Mouse (Mus musculus): ENCODE data around the gene Atf4. TPM values are rescaled to one million over a fixed set of nuclear protein-coding genes. Genes with fewer than 3 reads are reported as not detected.

Atf4 gene
- polyA plus RNA-seq, 1 experiment = 122 TPM

- TF ChIP-seq CTCF (IDR thresholded peaks at IDR 0.05; ENCODE audit: low read depth, low read length) = no peak
- TF ChIP-seq POLR2A (IDR thresholded peaks at IDR 0.05; ENCODE audit: borderline replicate concordance, low read depth, low read length) = no peak
- Histone ChIP-seq H3K4me3 (ENCODE audit: insufficient read depth, low read length) (no peak overlapping the region), H3K27ac (ENCODE audit: insufficient read depth, low read depth, low read length) (no peak overlapping the region)
Measured at GRCm38 (mm10) chr15:80221031-80221430, 34.0 kb upstream of the Atf4 start.

GRCm38 (mm10) chr15:80223751-80224150 is 31.2 kb upstream of the Atf4 start:
- TF ChIP-seq CTCF (IDR thresholded peaks at IDR 0.05; ENCODE audit: low read depth, low read length) = no peak
- TF ChIP-seq POLR2A (IDR thresholded peaks at IDR 0.05; ENCODE audit: borderline replicate concordance, low read depth, low read length) = no peak
- Histone ChIP-seq H3K4me3 (ENCODE audit: insufficient read depth, low read length) (no peak overlapping the region), H3K27ac (ENCODE audit: insufficient read depth, low read depth, low read length) (no peak overlapping the region), H3K4me1 (ENCODE audit: control insufficient read depth, insufficient read depth, low read length) (peaks cover 28% of the 10 kb centered on the region)

More at GRCm38 (mm10) chr15:80221031-80221430, 34.0 kb upstream of the Atf4 start:
- peaks cover 51% of the 10 kb centered on the region for H3K4me1 ChIP-seq (ENCODE audit: control insufficient read depth, insufficient read depth, low read length)

- peaks cover 20% of the 10 kb centered on the region for H3K4me1 ChIP-seq (ENCODE audit: control insufficient read depth, insufficient read depth, low read length)
- no peak for TF ChIP-seq POLR2A (IDR thresholded peaks at IDR 0.05; ENCODE audit: borderline replicate concordance, low read depth, low read length)
- peak; percentile 94 for TF ChIP-seq CTCF (IDR thresholded peaks at IDR 0.05; ENCODE audit: low read depth, low read length)
- no peak overlapping the region for H3K4me3 ChIP-seq (ENCODE audit: insufficient read depth, low read length)
- H3K27ac ChIP-seq (ENCODE audit: insufficient read depth, low read depth, low read length) = no peak overlapping the region
Measured at GRCm38 (mm10) chr15:80225208-80225607, 29.8 kb upstream of the Atf4 start.

GRCm38 (mm10) chr15:80225796-80226195 is 29.2 kb upstream of the Atf4 start:
- TF ChIP-seq CTCF (IDR thresholded peaks at IDR 0.05; ENCODE audit: low read depth, low read length) (no peak), POLR2A (IDR thresholded peaks at IDR 0.05; ENCODE audit: borderline replicate concordance, low read depth, low read length) (no peak)
- no peak overlapping the region for H3K4me3 ChIP-seq (ENCODE audit: insufficient read depth, low read length)
- H3K4me1 ChIP-seq (ENCODE audit: control insufficient read depth, insufficient read depth, low read length) = peaks cover 16% of the 10 kb centered on the region
- no peak overlapping the region for H3K27ac ChIP-seq (ENCODE audit: insufficient read depth, low read depth, low read length)

- H3K27ac ChIP-seq (ENCODE audit: insufficient read depth, low read depth, low read length) = no peak overlapping the region
- H3K4me3 ChIP-seq (ENCODE audit: insufficient read depth, low read length) = no peak overlapping the region
- no peak for TF ChIP-seq CTCF (IDR thresholded peaks at IDR 0.05; ENCODE audit: low read depth, low read length)
- TF ChIP-seq POLR2A (IDR thresholded peaks at IDR 0.05; ENCODE audit: borderline replicate concordance, low read depth, low read length) = no peak
- peaks cover 11% of the 10 kb centered on the region for H3K4me1 ChIP-seq (ENCODE audit: control insufficient read depth, insufficient read depth, low read length)
Measured at GRCm38 (mm10) chr15:80228071-80228800, 26.7 kb upstream of the Atf4 start.

- Histone ChIP-seq H3K27ac (ENCODE audit: insufficient read depth, low read depth, low read length) (no peak overlapping the region), H3K4me3 (ENCODE audit: insufficient read depth, low read length) (no peak overlapping the region), H3K4me1 (ENCODE audit: control insufficient read depth, insufficient read depth, low read length) (peaks cover 6% of the 10 kb centered on the region)
- TF ChIP-seq CTCF (IDR thresholded peaks at IDR 0.05; ENCODE audit: low read depth, low read length) = no peak
- TF ChIP-seq POLR2A (IDR thresholded peaks at IDR 0.05; ENCODE audit: borderline replicate concordance, low read depth, low read length) = no peak
Measured at GRCm38 (mm10) chr15:80232331-80232730, 22.7 kb upstream of the Atf4 start.

- Histone ChIP-seq H3K4me1 (ENCODE audit: control insufficient read depth, insufficient read depth, low read length) (peaks cover 6% of the 10 kb centered on the region), H3K27ac (ENCODE audit: insufficient read depth, low read depth, low read length) (no peak overlapping the region), H3K4me3 (ENCODE audit: insufficient read depth, low read length) (no peak overlapping the region)
- TF ChIP-seq POLR2A (IDR thresholded peaks at IDR 0.05; ENCODE audit: borderline replicate concordance, low read depth, low read length) = no peak
- TF ChIP-seq CTCF (IDR thresholded peaks at IDR 0.05; ENCODE audit: low read depth, low read length) = no peak
Measured at GRCm38 (mm10) chr15:80233053-80233452, 21.9 kb upstream of the Atf4 start.

GRCm38 (mm10) chr15:80233733-80234509 is 21.1 kb upstream of the Atf4 start, which contains the start of gene Mief1:
TSS of gene Mief1 (plus strand) at chr15:80234018.
- TF ChIP-seq CTCF (IDR thresholded peaks at IDR 0.05; ENCODE audit: low read depth, low read length) (no peak), POLR2A (IDR thresholded peaks at IDR 0.05; ENCODE audit: borderline replicate concordance, low read depth, low read length) (no peak)
- peak within 1 kb of the TSS; percentile 51 for H3K27ac ChIP-seq (ENCODE audit: insufficient read depth, low read depth, low read length)
- peaks cover 6% of the 10 kb centered on the region for H3K4me1 ChIP-seq (ENCODE audit: control insufficient read depth, insufficient read depth, low read length)
- peak within 1 kb of the TSS; percentile 87 for H3K4me3 ChIP-seq (ENCODE audit: insufficient read depth, low read length)

- peak within 1 kb of the TSS; percentile 51; the same call in 1 of the 2 replicates for H3K27ac ChIP-seq (ENCODE audit: insufficient read depth, low read depth, low read length)
- peaks cover 6% of the 10 kb centered on the region for H3K4me1 ChIP-seq (ENCODE audit: control insufficient read depth, insufficient read depth, low read length)
- H3K4me3 ChIP-seq (ENCODE audit: insufficient read depth, low read length) = peak within 1 kb of the TSS; percentile 87
- TF ChIP-seq POLR2A (IDR thresholded peaks at IDR 0.05; ENCODE audit: borderline replicate concordance, low read depth, low read length) = no peak
- TF ChIP-seq CTCF (IDR thresholded peaks at IDR 0.05; ENCODE audit: low read depth, low read length) = no peak
Measured at GRCm38 (mm10) chr15:80235535-80235934, 19.4 kb upstream of the Atf4 start, which contains the start of gene AC140267.1. TSS of gene AC140267.1 (plus strand) at chr15:80235835.

GRCm38 (mm10) chr15:80248135-80248534 is 6.8 kb upstream of the Atf4 start:
- TF ChIP-seq POLR2A (IDR thresholded peaks at IDR 0.05; ENCODE audit: borderline replicate concordance, low read depth, low read length) (no peak), CTCF (IDR thresholded peaks at IDR 0.05; ENCODE audit: low read depth, low read length) (no peak)
- no peak overlapping the region for H3K4me3 ChIP-seq (ENCODE audit: insufficient read depth, low read length)
- no peaks in the 10 kb centered on the region for H3K4me1 ChIP-seq (ENCODE audit: control insufficient read depth, insufficient read depth, low read length)
- H3K27ac ChIP-seq (ENCODE audit: insufficient read depth, low read depth, low read length) = no peak overlapping the region

Measured in bone marrow macrophage, adult 2 months (primary cell).